Mouse (Mus musculus) telencephalon, adult 2 months (tissue): Measurements from ENCODE around the gene Brpf1.

Experiments
- DNase-seq: peaks from one replicate; pipeline ENCODE4 v3.0.0-alpha.2; 2011; ENCODE audit warnings: low read depth, low spot score

Brpf1 gene

GRCm38 (mm10) chr6:113352820-113353219 is 45.9 kb downstream of the Brpf1 start:
- no peak for DNase-seq

GRCm38 (mm10) chr6:113353696-113354095 is 46.8 kb downstream of the Brpf1 start:
- DNase-seq, result no peak

- DNase-seq, result no peak
These were observed 54.5 kb downstream of the Brpf1 start for GRCm38 (mm10) chr6:113361476-113361875.

GRCm38 (mm10) chr6:113362241-113362640 is 55.3 kb downstream of the Brpf1 start:
- no peak for DNase-seq

GRCm38 (mm10) chr6:113364518-113365135 is 57.7 kb downstream of the Brpf1 start:
- DNase-seq, result no peak

GRCm38 (mm10) chr6:113366639-113367038 is 59.7 kb downstream of the Brpf1 start:
- no peak for DNase-seq

- DNase-seq, result no peak
These were observed 60.6 kb downstream of the Brpf1 start for GRCm38 (mm10) chr6:113367574-113367973.

GRCm38 (mm10) chr6:113368124-113368523 is 61.2 kb downstream of the Brpf1 start:
- no peak for DNase-seq

GRCm38 (mm10) chr6:113368577-113368976 is 61.6 kb downstream of the Brpf1 start:
- DNase-seq, result no peak

GRCm38 (mm10) chr6:113370194-113370929 is 63.4 kb downstream of the Brpf1 start:
- DNase-seq, result no peak

GRCm38 (mm10) chr6:113373491-113373890 is 66.6 kb downstream of the Brpf1 start:
- no peak for DNase-seq
